Mouse (Mus musculus): ENCODE results near the gene Apc2.

Gene Apc2

DNA sequence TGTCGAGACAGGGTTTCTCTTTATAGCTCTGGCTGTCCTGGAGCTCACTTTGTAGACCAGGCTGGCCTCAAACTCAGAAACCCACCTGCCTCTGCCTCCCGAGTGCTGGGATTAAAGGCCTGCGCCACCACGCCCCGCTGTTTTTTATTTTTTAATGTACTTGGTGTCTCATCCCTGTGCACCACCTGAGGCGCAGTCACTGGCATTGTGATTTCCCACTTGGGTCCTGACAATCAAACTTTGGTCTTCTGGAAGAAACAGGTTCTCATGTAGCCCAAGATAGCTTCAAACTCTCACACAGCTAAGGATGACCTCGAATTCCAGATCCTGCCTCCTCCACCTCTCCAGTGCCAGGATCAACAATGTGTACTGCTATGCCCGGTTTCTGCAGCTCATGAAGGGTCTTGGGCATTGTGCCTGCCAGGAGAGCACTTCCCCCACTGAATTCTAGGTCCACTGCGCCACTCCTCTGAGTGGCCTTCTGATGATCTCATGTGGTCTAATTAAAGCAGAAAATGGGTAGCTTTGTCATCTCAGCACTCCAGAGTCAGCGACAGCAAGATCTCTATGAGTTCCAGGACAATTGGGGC is 32.9 kb upstream of the Apc2 start:
- in situ Hi-C loops (cut with MseI, MboI) = no loop called here

DNA sequence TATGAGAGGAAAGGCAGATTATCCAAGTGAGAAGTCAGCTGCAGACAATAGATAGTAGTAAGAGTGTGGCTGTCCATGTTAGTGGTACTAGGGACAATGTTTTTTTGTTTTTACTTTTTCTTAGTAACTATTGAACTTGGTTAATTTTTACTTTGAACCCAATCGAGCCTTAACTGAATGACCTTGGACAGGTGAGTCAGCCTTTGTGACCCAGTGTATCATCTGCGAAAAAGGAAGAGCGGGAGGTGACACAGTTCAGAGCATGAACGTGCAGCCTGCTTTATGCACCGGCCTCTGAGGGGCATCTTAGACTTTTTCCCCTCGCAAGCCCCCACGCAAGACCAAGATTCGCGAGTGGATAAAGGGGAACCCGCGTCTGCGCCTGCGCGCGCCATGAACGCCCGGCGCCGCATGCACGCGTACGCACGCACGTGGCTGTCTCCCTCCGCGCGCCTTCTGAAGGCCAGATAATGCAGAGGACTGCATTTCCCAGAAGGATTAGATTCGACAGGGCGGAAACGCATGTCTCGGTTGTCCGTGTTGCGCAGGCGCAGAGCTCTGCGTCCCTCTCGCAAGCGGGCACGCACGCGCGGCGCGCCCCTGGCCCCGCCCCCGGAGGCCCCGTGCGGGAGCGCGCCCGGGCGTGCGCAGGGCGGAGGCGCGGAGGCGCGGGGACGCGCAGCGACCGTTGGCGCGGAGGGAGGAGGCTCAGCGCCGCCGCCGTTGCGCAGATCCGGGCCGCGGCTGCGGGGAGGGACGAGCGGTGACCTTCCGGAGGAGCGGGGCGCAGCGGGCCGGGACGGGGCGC is 31.2 kb upstream of the Apc2 start:
- in situ Hi-C loops (cut with MseI, MboI) = no loop called here

DNA sequence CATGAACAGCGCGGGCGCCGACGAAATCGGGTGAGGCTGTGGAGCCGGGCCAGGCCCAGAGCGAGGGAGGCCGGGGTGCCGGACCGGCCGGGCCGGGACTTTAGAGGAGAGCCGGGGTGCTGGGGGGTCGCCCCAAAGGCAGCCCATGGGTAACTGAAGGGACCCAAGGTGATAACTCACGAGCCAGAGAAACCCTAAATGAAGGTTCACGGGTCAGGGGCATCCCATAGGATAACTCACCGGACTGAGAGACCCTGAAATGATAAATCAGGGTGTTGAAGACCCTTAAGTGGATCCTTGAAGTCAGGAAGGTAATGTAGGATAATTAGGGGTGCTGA is 30.7 kb upstream of the Apc2 start:
- in situ Hi-C loops (cut with MseI, MboI) = no loop called here

DNA sequence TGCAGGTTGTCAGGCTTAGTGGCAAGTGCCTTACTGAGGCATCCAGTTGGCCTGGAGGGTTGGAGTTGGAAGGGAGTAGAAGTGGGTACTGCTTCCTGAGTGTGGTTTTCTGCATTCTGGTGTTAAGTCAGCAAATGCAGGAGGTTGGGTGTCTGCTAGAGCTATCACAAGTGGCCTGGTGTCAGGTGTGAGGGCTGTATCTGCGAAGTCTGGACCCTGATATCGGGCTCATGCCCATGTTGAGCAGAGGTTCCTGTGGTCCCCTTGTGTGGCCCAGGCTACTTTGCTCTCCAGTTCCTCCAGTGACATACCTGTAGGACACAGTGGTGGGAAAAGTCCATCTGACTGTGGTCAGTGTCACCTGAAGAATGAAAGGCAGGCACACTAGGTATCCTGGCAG is 25.7 kb upstream of the Apc2 start:
- in situ Hi-C loops (cut with MseI, MboI) = no loop called here

DNA sequence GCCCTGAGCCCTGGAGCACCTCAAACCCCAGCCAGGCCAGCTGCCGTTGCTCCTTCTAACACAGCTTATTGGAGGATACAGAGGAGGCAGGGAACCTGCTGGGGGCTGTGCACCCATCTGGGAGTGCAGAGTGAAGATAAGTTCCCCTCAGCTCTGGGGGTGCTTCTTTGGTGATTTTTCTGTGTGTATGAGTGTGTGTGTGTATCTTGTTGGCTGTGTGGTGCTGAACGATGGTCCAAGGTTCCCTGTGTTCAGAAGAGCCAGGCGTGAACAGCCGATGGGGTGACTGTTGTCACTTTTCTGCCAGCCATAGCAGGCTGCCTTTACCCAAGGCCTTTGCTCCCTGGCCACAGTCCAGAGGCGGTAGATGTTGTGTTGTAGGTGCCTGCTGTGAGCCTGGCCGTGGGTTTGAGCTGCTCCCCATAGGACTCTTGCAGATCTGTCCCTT is 25.0 kb upstream of the Apc2 start:
- in situ Hi-C loops (cut with MseI, MboI) = no loop called here

DNA sequence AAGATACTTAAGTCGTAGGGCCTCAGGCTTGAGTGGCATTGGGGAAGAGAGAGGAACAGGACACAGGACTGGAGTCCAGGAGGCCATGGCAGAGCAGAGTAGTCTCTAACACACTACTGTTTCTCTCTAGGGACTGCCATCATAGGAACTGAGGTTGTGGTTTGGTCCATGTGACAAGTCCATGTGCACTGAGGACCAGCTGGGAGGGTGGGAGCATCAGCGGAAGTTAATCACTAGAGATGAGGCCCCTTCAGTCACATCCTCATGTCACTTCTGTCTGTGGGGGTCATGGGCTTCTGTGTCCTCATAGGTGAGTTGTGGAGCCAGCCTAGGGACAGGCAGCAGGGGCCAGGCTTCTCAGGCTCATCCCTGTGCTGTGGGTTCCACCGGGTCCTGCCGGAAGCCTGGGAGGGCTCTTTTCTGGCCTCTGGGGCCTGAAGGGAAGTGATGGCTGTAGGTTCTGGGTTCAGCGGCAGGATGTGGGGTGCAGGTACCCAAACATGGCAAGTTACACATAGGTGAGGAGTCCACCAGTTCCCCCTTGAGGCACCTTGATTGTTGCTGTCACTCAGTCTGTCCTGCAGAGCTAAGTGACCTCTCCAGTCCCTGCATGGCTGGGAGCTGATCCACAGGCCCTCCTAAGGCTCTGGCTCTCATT is 24.5 kb upstream of the Apc2 start:
- in situ Hi-C loops (cut with MseI, MboI) = no loop called here

DNA sequence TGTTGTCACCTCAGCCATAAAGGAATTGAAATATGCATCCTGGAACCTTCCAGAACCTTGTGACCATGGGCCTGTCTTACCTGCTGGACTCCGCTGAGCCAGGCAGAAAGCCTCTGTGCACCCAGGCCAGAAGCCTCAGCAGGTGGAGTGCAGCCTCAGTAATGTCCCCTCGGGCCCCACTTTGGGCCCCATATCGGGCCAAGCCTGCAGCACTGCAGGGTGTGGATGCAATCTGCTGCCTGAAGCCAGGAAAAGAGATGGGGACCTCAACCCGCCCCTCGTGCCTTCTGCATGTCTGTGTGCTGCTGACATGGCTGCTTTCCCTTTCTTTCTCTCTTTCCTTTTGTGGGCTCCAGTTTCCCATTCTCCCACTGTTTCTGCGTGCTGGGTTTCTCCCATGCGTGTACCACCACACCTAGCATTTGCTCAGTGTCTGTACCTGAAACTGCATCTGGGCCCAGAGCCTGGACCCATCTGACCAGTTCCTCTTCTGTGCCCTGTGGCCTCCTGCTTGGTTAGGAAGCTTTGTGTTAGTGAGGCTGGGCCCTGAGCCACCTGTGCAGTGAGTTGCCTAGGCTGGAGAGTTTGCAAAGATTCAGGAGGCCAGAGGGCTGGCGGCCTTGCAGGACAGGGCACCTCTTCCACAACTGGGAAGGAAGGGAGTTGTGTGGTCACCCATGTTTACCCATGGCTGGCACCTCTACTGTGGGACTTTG is 23.7 kb upstream of the Apc2 start:
- in situ Hi-C loops (cut with MseI, MboI) = no loop called here

DNA sequence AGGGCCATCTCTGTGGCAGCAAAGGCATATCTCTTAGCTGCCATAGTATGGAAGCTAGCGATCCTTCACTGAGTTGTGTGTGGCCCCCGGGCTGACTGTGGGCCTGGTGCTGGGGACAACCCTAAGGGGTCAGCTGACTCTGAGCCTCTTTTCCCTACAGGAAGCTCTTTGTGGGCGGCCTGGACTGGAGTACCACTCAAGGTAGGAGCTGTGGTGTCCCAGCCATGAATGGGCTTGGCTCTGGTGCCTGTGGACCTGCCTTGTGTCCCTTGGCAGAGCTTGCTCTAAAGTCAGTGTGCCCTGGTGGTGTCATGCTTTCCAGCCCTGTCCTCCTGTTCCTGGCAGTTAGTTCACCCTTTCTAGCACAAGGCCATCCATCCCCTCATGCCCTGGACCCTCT is 21.9 kb upstream of the Apc2 start:
- in situ Hi-C loops (cut with MseI, MboI) = no loop called here

DNA sequence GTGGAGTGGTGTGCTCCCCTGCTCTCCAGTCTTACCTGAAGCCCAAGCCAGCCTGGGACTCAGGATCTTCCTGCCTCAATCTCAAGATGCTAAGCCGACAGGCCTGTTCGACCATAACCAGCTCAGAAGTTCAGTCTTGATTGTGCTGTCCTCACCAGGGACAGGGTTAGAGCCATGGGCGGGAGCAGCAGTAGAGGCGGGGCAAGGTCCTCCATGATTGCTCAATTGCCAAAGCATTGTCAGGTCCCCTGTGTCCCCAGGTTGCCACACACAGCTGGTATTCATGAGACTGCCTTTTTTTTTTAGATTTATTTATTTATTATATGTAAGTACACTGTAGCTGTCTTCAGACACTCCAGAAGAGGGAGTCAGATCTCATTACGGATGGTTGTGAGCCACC is 19.5 kb upstream of the Apc2 start:
- in situ Hi-C loops (cut with MseI, MboI) = no loop called here

DNA sequence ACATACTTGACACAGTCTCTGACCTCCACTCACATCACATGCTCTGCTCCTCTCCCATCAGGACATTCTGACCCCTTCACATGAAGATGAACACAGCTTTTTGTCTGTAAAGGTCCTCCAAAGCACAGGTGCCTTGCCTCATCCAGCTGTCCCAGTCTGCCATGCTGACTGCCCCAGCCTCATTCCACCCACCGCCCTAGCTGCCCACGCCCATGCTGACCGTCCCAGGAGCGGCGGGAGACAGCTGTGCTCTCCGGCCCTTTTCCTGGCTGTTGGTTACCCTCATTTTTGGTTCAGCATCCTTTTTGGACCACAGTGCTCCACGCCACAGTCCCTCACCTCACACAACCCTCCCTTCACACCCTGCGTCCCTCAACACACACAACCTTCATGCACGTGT is 17.4 kb upstream of the Apc2 start:
- in situ Hi-C loops (cut with MseI, MboI) = no loop called here

DNA sequence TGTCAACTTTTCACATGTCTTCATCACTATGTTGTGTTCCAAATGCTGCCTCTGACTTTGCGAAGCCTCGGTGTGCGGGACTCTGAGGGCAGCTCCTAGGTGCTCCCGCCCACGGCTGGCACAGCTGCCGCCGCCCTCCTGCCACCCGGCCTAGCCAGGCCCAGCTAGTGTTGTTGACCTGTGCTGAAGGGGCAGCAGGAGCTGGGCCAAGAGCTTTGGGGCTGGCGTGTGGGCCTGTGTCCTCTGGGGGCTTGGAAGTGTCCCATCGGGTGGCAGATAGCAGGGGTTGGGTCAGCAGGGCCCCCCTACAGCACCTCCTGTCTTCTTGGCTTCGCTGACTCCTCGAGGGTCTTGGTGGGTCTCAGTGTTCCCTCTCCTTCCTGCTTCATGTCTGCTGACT is 16.5 kb upstream of the Apc2 start:
- in situ Hi-C loops (cut with MseI, MboI) = no loop called here

DNA sequence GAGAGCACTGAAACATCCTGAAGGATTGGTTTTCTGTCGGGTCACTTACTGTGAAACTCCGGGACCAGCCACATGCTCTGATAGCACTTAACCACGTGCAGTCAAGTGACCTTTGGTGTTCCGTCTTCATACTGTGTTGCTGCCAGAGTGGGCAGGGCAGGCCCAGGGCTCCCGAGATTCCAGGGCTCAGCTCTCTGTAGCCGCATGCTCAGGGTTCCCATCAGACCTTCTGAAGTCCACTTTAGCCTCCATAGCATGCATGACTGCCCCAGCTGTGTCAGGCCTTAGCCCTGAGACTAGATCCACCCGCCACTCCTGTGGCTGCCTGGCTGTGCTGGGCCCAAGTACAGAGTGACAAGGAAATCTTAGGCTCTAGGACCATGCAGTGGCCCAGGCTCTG is 14.5 kb upstream of the Apc2 start:
- in situ Hi-C loops (cut with MseI, MboI) = no loop called here

DNA sequence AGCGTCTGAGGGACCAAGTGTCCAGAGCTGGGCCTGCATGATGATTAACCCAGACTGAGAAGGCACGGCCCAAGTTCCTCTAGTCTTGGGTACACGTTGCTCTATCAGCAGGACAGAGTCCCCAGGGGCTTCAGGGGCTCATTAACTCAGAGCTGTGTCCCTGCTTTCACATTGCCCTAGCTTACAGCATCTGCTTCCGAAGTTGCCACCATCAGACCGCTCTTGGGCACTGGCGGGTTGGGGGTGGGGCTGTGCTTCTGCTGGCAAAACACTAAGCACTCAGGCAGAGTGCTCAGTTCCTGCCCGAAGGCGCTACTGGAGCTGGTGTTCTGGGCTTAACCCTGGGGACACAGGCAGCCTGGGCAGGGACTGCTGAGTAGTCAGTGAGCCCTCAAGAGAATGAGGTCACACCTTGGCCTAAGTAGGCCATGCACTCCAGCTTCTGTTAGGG is 13.8 kb upstream of the Apc2 start:
- in situ Hi-C loops (cut with MseI, MboI) = no loop called here

DNA sequence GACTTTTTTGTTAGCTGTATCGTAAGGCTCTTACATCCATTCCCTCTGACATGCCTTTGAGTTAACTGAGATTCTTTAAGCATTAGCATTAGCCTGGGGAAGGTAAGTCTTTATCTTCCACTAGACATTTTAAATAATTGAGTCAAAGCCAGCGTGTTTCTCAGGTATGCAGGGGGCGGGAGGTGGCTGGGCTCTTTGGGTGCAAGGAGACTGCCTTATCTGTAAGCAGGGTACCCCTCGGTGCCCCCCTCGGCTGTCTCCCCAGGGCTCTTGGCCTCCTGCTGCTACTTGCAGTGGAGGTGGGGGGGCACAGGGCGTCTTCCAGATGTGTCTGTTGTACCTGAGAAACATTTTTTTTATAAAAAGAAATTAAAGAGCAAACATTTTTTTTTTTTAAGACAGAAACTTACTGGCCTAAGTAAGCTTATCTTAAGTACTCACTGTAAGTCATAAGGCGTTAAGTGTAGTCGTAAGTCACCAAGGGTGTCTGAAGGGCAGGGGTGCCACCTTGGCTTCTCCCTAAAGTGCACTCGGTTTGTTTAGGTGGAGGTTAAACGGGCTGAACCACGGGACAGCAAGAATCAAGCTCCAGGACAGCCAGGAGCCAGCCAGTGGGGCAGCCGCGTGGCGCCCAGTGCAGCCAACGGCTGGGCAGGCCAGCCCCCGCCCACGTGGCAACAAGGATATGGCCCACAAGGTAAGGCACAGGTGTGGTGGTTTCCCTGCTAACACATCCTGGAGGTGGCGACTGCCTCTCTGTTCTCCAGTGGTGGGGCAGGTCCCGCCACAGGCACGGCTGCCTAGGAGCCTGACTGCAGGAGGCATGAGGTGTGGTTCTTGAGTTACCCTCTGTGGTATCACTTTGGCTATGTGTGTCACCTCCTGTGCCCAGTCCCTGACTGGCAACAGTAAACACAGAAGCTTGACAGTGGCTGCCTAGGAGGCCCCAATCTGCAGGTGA is 13.0 kb upstream of the Apc2 start:
- in situ Hi-C loops (cut with MseI, MboI) = no loop called here

DNA sequence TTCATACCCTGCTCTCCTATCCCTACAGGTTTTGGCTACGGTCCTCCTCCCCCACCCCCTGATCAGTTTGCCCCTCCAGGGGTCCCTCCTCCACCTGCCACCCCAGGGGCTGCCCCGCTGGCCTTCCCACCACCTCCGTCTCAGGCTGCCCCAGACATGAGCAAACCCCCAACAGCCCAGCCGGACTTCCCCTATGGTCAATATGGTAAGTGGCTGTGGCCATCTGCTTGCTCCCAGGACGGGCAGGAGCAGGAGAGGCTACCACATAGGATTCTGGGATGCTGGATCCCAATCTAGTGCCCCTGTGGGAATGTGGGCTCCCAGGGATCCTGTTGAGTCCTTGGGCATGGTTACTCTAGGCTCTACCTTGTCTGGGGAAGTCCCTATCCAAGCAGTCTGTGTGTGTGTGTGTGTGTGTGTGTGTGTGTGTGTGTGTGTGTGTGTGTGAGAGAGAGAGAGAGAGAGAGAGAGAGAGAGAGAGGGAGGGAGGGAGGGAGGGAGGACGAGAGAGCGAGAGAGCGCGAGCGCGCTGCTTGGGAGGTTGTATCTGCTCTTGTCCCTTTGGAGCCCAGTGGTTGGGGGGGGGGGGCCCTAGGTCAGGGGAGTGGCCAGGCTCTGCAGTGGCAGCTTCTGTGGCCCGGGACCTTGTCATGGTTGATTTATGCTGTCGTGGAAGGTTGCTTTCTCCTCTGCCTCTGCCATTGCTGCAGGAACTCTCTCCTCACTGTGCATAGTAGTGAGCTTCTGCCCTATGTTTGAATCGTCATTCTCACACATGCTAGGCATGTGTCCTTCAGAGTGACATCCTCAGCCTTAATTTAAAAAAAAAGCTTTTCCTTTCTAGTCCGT is 10.3 kb upstream of the Apc2 start:
- in situ Hi-C loops (cut with MseI, MboI) = no loop called here

DNA sequence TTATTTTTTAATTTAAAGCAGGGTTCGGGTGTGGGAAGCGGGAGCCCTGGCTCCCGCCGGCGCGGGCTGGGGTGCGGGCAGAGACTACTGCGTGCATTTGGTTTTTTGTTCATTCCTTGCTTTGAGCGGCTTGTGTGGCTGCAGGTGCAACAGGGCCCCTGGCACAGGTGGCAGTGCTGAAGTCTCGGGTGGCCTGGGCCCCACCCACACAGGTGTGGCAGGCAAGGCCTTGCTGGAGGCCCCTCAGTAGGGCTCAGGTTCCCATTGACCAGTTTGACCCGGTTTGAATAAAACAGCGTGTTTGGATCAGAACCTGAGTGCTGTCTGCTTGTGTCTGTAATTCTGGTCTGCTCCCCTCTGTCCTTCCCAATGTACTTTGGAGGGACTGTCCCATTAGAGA is 7.7 kb upstream of the Apc2 start:
- in situ Hi-C loops (cut with MseI, MboI) = no loop called here

DNA sequence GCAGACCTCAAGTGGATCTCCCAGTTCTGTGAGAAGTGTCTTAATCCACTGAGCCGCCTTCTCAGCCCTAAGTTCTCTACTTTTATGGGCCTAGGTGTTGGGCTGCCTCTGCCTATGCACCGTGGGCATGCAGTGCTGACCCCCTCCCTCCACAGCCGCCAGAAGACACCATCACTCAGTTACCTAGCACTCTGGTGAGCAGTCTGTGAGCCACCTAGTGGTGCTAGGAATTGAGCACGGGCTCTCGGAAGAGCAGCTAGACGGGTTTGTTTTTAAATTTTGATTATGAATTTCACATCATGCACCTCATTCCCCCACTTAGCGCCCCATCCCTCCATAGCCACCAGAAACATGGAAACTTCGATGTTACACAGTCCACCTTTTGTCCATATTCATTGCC is 7.1 kb upstream of the Apc2 start:
- in situ Hi-C loops (cut with MseI, MboI) = no loop called here

DNA sequence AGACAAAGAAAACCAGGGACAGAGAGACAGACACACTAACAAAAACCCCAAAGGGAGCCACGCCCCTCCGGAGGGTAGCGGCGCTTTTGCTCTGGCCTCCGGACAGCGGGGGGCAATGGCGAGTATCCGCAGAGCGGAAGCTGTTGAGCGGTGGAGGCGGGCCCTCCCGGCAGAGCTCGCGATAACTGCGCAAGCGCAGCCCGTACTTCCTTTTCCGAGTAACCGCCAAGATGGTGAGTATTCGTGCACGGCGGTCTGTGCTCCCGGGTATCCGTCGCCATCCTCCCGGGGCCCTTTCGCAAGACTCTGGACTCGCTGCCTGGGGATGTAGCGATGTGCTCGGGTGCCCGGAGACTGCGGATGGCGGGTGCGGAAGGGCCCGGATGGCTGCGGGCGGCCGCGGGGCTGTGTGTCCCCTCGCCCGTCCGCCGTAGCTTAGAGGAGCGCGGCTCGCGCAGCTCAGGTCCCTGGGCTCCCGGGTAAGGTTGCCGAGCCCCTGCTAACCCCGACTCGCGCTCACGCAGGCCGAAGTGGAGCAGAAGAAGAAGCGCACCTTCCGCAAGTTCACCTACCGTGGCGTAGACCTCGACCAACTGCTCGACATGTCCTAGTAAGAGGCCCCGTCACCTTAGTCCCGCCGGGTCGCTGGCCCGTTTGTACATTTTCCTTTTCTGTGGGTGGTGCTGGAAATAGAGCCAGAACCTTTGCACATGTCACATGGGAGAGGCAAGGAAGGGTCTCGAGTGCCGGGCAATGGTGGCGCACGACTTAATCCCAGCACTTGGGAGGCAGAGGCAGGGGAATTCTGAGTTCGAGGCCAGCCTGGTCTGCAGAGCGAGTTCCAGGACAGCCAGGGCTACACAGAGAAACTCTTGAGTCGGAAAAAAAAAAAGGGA is 3.3 kb upstream of the Apc2 start, which contains the start of gene Rps15:
Gene Rps15, plus strand, starts transcription at position 203 of the 896 bp plus-strand sequence.
- in situ Hi-C loops (cut with MseI, MboI) = no loop called here

DNA sequence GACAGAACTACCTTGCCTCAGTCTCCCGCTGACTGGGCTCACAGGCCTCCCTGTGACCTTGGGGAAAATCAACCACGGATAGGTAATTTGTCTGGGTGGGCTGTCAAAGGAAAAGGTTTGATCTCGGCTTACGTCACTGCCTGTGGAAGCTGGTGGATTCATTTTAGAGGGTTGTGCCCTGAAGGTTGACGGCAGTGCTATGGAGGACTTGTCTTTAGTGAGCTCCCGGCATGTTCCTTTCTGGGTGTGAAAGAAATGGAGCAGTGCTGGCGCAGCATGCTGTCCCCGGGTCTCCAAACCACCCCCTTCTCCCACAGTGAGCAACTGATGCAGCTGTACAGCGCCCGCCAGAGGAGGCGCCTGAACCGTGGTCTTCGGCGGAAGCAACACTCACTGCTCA is 2.5 kb upstream of the Apc2 start:
- in situ Hi-C loops (cut with MseI, MboI) = no loop called here

All from mouse trophoblast stem cell (cell line).